Mouse (Mus musculus) myocyte (in vitro differentiated cells): ENCODE results near the gene Muc13. TPM values are rescaled to one million over a fixed set of nuclear protein-coding genes. Genes with fewer than 3 reads are reported as not detected.

Source experiments
- H3K27me3 ChIP-seq: one replicate; pipeline ENCODE4 v1.6.1; 2011; ENCODE audit not compliant: control insufficient read depth, insufficient read depth, insufficient read length
- H3K36me3 ChIP-seq: one replicate; pipeline ENCODE4 v1.6.1; 2011; ENCODE audit not compliant: control insufficient read depth, insufficient read depth
- H3K4me2 ChIP-seq: one replicate; pipeline ENCODE4 v1.6.1; 2011; ENCODE audit warnings: low read depth, control low read depth
- H3K4me3 ChIP-seq: one replicate; pipeline ENCODE4 v1.5.1; 2011; ENCODE audit warnings: mild to moderate bottlenecking, control low read depth, moderate library complexity
- H3K79me2 ChIP-seq: one replicate; pipeline ENCODE4 v1.6.1; 2011; ENCODE audit not compliant: control insufficient read depth, insufficient read depth
- H3ac ChIP-seq: one replicate; pipeline ENCODE4 v1.6.1; 2011; ENCODE audit not compliant: control insufficient read depth, insufficient read length
- CEBPB ChIP-seq: IDR thresholded peaks from 2 replicates; pipeline ENCODE4 v1.6.1; 2011; ENCODE audit warnings: mild to moderate bottlenecking, moderate library complexity; ENCODE audit not compliant: poor library complexity, insufficient read depth, severe bottlenecking
- E2F4 ChIP-seq: IDR thresholded peaks from one replicate; pipeline ENCODE4 v1.6.1; 2011; ENCODE audit warnings: mild to moderate bottlenecking, control low read depth, moderate library complexity; ENCODE audit not compliant: insufficient read depth
- MAX ChIP-seq: IDR thresholded peaks from one replicate; pipeline ENCODE4 v1.6.1; 2011; ENCODE audit warnings: low read depth, mild to moderate bottlenecking, control low read depth
- MYOD1 ChIP-seq, 3 experiments: IDR thresholded peaks; one replicate each; pipeline ENCODE4 v1.6.1; 2011; ENCODE audit warnings: control low read depth in 2 of 3, low read depth in 2 of 3, mild to moderate bottlenecking in 2 of 3, moderate library complexity in 1 of 3; ENCODE audit not compliant: insufficient read length in 2 of 3, control insufficient read depth in 1 of 3
- MYOG ChIP-seq, 3 experiments: IDR thresholded peaks; one replicate each; pipeline ENCODE4 v1.6.1; 2011; ENCODE audit warnings: control low read depth in 2 of 3, low read depth in 2 of 3, mild to moderate bottlenecking in 2 of 3; ENCODE audit not compliant: insufficient read length in 2 of 3, control insufficient read depth in 1 of 3, insufficient read depth in 1 of 3
- POLR2A ChIP-seq: IDR thresholded peaks from one replicate; pipeline ENCODE4 v1.6.1; 2011; ENCODE audit warnings: low read depth, mild to moderate bottlenecking, control low read depth, moderate library complexity; ENCODE audit not compliant: insufficient read length
- POLR2AphosphoS2 ChIP-seq: IDR thresholded peaks from one replicate; pipeline ENCODE4 v1.6.1; 2011; ENCODE audit warnings: low read depth, control low read depth; ENCODE audit not compliant: insufficient read length
- REST ChIP-seq: IDR thresholded peaks from one replicate; pipeline ENCODE4 v1.6.1; 2011; ENCODE audit warnings: mild to moderate bottlenecking, control low read depth, moderate library complexity; ENCODE audit not compliant: insufficient read depth, insufficient read length
- SRF ChIP-seq: IDR thresholded peaks from one replicate; pipeline ENCODE4 v1.6.1; 2011; ENCODE audit warnings: low read depth; ENCODE audit not compliant: control insufficient read depth, insufficient read length
- TCF12 ChIP-seq: IDR thresholded peaks from one replicate; pipeline ENCODE4 v1.6.1; 2011; ENCODE audit warnings: mild to moderate bottlenecking, control low read depth; ENCODE audit not compliant: poor library complexity, insufficient read depth, severe bottlenecking
- TCF3 ChIP-seq: IDR thresholded peaks from one replicate; pipeline ENCODE4 v1.6.1; 2011; ENCODE audit warnings: low read depth, control low read depth; ENCODE audit not compliant: insufficient read length
- USF1 ChIP-seq: IDR thresholded peaks from one replicate; pipeline ENCODE4 v1.6.1; 2011; ENCODE audit warnings: low read depth, mild to moderate bottlenecking, control low read depth, moderate library complexity
- polyA plus RNA-seq: library from polyadenylated mRNA; unstranded; fragments of >200 nt; fragmentation: generic; extraction: Trizol; gene quantifications from one replicate; pipeline ENCODE4 v1.2.1, GENCODE M21; 2012; ENCODE audit warnings: missing spikeins

Gene Muc13
- polyA plus RNA-seq, 1 experiment = 0.05 TPM

DNA sequence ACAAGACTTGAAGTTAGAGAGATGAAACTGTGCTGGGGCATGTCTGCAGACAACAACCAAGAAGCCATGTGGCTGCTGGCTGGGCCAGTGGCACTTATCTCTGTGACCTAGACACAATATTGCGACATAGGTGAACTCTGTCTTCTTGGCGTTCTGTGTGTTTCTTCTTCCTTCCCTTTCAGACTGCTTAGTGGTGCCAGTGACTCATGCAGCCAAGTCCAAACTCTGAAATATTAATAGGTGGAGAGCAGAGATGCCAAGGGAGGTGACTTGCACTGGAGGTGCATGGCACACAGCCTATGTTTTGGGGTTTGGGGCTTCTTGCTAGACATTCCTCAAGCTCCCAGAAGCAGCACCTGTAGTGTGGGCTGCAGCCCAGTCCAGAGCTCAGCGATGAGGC, 42.8 kb downstream of the Muc13 start:
- Histone ChIP-seq H3K79me2 (peaks cover 80% of the 10 kb centered on the region), H3ac (no peak overlapping the region), H3K4me3 (no peak overlapping the region), H3K4me2 (peak overlapping the region; percentile 49), H3K36me3 (no peaks in the 10 kb centered on the region), H3K27me3 (no peaks in the 10 kb centered on the region)
- TF ChIP-seq TCF12 = no peak
- TF ChIP-seq CEBPB = peak; percentile 92

DNA sequence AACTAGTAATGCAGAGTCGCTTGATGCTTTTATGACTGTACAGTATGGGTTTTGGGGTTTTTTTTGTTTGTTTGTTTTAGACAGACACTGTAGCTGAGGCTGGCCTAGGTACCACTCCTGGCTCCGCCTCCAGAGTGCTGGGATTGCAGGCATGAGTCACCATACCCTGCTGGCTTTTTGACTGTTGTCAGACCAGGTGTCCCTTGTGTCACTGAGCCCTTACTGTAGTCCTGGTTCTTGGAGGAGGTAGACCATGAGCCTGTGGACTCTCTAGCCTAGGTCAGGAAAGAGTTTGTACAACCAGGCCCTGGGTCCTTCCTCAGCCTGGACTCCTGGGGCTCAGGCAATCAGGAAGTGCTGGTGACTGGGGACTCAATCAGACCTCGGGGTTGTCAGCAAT, 43.4 kb downstream of the Muc13 start:
- Histone ChIP-seq H3K4me2 (peak overlapping the region; percentile 49), H3K27me3 (no peaks in the 10 kb centered on the region), H3K4me3 (no peak overlapping the region), H3K36me3 (no peaks in the 10 kb centered on the region), H3ac (no peak overlapping the region), H3K79me2 (peaks cover 79% of the 10 kb centered on the region)
- TF ChIP-seq MAX = no peak
- TF ChIP-seq CEBPB = no peak
- TF ChIP-seq MYOD1 (IDR thresholded peaks at IDR 0.05; ENCODE audit: control insufficient read depth in 1 of 3, insufficient read length in 2 of 3, low read depth in 2 of 3) = peak in 1 of 3 experiments; percentile 3

DNA sequence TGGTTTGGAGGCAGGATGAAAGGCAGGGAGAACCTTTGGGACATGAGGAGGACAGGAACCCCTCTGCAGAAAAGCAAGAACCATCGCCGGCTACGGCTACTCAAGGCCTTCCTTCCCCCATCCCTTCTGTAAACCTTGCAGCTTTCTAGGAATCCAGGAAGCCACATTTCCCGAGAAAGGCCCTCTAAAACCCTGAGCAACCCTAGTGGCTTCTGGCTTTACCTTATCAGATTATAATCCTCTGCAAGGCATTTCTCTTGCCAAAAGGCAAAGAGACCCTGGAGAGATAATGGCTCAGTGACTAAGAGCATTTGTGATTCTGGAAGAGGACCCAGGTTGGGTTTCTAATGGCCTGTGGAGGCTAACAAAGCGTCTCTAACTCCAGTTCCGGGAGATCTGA, 46.8 kb downstream of the Muc13 start:
- H3K79me2 ChIP-seq = peaks cover 59% of the 10 kb centered on the region
- no peak overlapping the region for H3K4me3 ChIP-seq
- peak overlapping the region; percentile 14 for H3K4me2 ChIP-seq
- no peak overlapping the region for H3ac ChIP-seq
- peaks cover 2% of the 10 kb centered on the region for H3K36me3 ChIP-seq
- H3K27me3 ChIP-seq = no peaks in the 10 kb centered on the region
- TF ChIP-seq MYOG (IDR thresholded peaks at IDR 0.05; ENCODE audit: control insufficient read depth in 1 of 3, insufficient read depth in 1 of 3, insufficient read length in 2 of 3, low read depth in 2 of 3) (no peak), E2F4 (no peak), POLR2A (no peak), REST (no peak), MAX (no peak), TCF3 (no peak), CEBPB (no peak), TCF12 (no peak)

DNA sequence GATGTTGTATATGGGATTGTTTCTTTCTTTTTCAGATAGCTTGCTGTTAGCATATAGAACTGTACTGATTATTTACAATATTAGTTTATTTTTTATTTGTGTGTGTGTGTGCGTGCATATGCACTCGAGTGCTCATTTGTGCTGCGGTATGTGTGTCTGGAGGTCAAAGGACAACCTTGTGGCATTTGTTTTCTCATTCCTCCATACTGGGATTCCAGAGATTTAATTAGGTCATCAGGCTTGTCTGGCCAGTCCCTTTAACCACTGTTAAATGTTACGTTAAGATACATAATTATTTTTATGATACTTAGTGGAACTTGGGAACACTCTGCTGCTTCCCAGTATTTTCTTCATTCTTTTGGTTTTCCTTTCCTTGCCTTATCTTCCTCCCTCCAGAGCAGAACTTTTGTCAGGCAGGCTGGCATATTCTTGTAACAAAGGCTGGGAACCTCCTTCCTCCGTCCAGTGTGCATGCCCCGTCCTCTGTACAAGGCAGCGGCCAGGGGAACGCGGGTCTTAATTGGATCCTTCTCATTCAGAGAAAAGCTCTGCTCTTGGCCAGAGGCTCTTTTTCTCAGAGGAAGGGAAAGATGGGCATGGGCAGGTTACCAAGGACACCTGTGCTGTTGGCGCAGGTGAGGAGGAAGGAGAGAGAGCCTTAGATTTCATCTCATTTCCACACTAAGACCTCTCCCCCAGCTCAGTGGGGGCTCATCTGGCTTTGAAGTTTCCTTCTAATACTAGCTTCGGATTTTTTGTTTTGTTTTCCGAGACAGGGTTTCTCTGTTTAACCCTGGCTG, 48.4 kb downstream of the Muc13 start:
- Histone ChIP-seq H3K4me2 (no peak overlapping the region), H3K4me3 (no peak overlapping the region), H3ac (no peak overlapping the region), H3K27me3 (no peaks in the 10 kb centered on the region), H3K79me2 (peaks cover 49% of the 10 kb centered on the region), H3K36me3 (peaks cover 6% of the 10 kb centered on the region)
- TF ChIP-seq TCF3 (no peak), POLR2A (no peak), POLR2AphosphoS2 (no peak), SRF (no peak), CEBPB (no peak), MYOD1 (IDR thresholded peaks at IDR 0.05; ENCODE audit: control insufficient read depth in 1 of 3, insufficient read length in 2 of 3, low read depth in 2 of 3) (no peak), E2F4 (no peak)

DNA sequence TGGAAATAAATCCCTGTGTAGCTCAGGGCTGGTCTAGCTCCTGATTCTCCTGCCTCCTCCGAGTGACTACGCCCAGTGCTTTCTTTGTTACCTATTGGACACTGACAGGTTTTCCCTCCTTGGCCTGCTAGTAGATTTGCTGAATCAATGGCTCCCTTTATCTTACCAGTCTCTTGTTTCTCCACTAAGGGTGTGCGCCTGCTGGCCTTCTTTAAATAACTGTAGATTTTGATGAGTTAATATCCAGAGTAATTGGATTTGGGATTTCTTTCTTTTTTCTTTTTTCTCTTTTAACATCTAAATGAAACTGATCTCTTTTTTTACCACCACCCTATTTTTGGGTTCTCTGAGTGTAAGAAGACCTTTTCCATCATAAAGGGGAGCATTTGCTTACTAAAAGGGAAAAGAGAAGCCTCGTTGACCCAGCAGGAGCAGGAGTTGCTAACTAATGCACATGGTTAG, 50.3 kb downstream of the Muc13 start:
- peaks cover 6% of the 10 kb centered on the region for H3K36me3 ChIP-seq
- H3K4me3 ChIP-seq = no peak overlapping the region
- no peak overlapping the region for H3ac ChIP-seq
- no peak for TF ChIP-seq MYOD1 (IDR thresholded peaks at IDR 0.05; ENCODE audit: control insufficient read depth in 1 of 3, insufficient read length in 2 of 3, low read depth in 2 of 3)
- TF ChIP-seq USF1 = no peak
- TF ChIP-seq POLR2A = no peak
- TF ChIP-seq MAX = no peak
- no peak for TF ChIP-seq TCF12
- TF ChIP-seq CEBPB = no peak
- no peak for TF ChIP-seq SRF
- no peak for TF ChIP-seq POLR2AphosphoS2
- no peak for TF ChIP-seq TCF3
- TF ChIP-seq MYOG (IDR thresholded peaks at IDR 0.05; ENCODE audit: control insufficient read depth in 1 of 3, insufficient read depth in 1 of 3, insufficient read length in 2 of 3, low read depth in 2 of 3) = no peak
- no peak for TF ChIP-seq REST
- no peak for TF ChIP-seq E2F4
- peaks cover 33% of the 10 kb centered on the region for H3K79me2 ChIP-seq
- no peaks in the 10 kb centered on the region for H3K27me3 ChIP-seq
- H3K4me2 ChIP-seq = no peak overlapping the region
